Comparison of ENCODE assay signal across 25 mouse cellular contexts in genomic region chr10:79151602-79152001, GRCm38 (mm10). TPM values are rescaled to one million over a fixed set of nuclear protein-coding genes. Genes with fewer than 3 reads are reported as not detected.
"Had no signal": no experiment of that assay in that cellular context is flagged by ENCODE, and none has a peak within 500 bp of the region (broad histone marks: within the 10 kb centered on the region; RNA-seq: fewer than 3 reads in every experiment).

No protein-coding gene starts in this region.

- H3K27ac ChIP-seq: neural tube, embryonic 13.5 days; neural tube, embryonic 15.5 days; stomach, embryonic 15.5 days; stomach, postnatal 0 days had no signal

- H3K4me2 ChIP-seq: neural tube, embryonic 13.5 days; neural tube, embryonic 15.5 days; stomach, embryonic 15.5 days had no signal

- H3K4me3 ChIP-seq: neural tube, embryonic 13.5 days; neural tube, embryonic 15.5 days; stomach, embryonic 15.5 days had no signal

- H3K36me3 ChIP-seq: neural tube, embryonic 13.5 days; neural tube, embryonic 15.5 days; stomach, embryonic 15.5 days had no signal

- H3K9ac ChIP-seq: neural tube, embryonic 13.5 days; neural tube, embryonic 15.5 days; stomach, embryonic 15.5 days had no signal

- H3K9me3 ChIP-seq: neural tube, embryonic 13.5 days; neural tube, embryonic 15.5 days; stomach, embryonic 15.5 days had no signal

- H3K4me1 ChIP-seq: neural tube, embryonic 13.5 days; neural tube, embryonic 15.5 days; stomach, embryonic 15.5 days had no signal

- DNase-seq: retina, postnatal 1 day; right cerebral cortex, adult 18-20 months; right cerebral cortex, postnatal 14 days; right cerebral cortex, postnatal 25 days; right cerebral cortex, postnatal 4 days; spleen, adult 18-20 months; thymus, adult 18-20 months; thymus, adult 2 months; thymus, postnatal 14 days; thymus, postnatal 25 days; thymus, postnatal 36 days; thymus, postnatal 4 days had no signal

- H3K27me3 ChIP-seq: neural tube, embryonic 13.5 days; neural tube, embryonic 15.5 days; stomach, embryonic 15.5 days had no signal

RNA-seq across cellular contexts. Expression of gene Vmn2r80, which starts 3.0 kb away (rescaled TPM):
- total RNA-seq: neutrophil, adult 5-6 weeks had no signal
- polyA plus RNA-seq: neural tube, embryonic 13.5 days; neural tube, embryonic 14.5 days; neural tube, embryonic 15.5 days; small intestine, adult 2 months; spleen, adult 2 months; stomach, embryonic 14.5 days; stomach, embryonic 15.5 days; stomach, embryonic 16.5 days; stomach, postnatal 0 days; testis, adult 2 months; thymus, adult 2 months; thymus, postnatal 0 days; urinary bladder, adult 2 months had no signal
